Mouse (Mus musculus) testis, adult 2 months (tissue): ENCODE measurements at regions not wholly inside any gene's neighbourhood (a gene's known extent, or its start where the extent isn't known, plus 50 kb on each side); places are given as distances from the start of the nearest gene placed in this dataset.

Source experiments
- CTCF ChIP-seq: fragments of 200-500 bp; IDR thresholded peaks from 2 replicates; pipeline ENCODE4 v1.5.1; 2012; ENCODE audit warnings: low read depth, mild to moderate bottlenecking, inconsistent platforms, low read length, moderate library complexity; ENCODE audit not compliant: control insufficient read depth, insufficient read depth, insufficient replicate concordance
- POLR2A ChIP-seq: fragments of 200-500 bp; IDR thresholded peaks from 2 replicates; pipeline ENCODE4 v1.6.1; 2012; ENCODE audit warnings: low read depth, mild to moderate bottlenecking, inconsistent platforms, low read length, moderate library complexity; ENCODE audit not compliant: control insufficient read depth

- no peak for TF ChIP-seq POLR2A
- TF ChIP-seq CTCF: no peak
Measured at GRCm38 (mm10) chr5:50819959-50820358, 747.6 kb downstream of the Ppargc1a start.
